In the genomic region with DNA sequence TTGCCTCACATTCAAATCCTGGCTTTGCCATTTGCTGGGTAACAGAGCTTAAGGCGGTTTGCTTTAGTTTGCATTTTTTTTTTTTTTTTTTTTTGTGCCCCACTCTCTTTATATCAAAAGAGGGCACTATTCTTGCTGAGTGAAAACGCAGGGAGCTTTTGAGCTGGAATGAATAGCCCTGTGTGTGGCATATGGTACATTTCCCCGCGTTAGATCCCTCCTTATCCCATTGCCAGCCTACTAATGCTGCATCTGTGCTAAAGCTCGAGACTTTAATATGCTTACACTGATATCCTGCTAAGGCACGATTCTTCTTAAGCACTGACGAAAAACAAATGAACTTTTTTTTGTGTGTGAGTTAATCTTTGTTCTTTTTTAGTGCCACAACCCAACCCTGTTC, we compare ENCODE assay signal across 25 mouse cellular contexts. TPM values are rescaled to one million over a fixed set of nuclear protein-coding genes. Genes with fewer than 3 reads are reported as not detected.
DNase-seq lines count a peak whose midpoint lies in the region; ATAC-seq and TF ChIP-seq lines count a peak whose summit lies in the region.
"Had no signal": no experiment of that assay in that cellular context is flagged by ENCODE, and none has a peak within 500 bp of the region (broad histone marks: within the 10 kb centered on the region; RNA-seq: fewer than 3 reads in every experiment).

No protein-coding gene starts in this region.

- WGBS in embryonic facial prominence, embryonic 14.5 days = 45% methylated on average over 7 of the region's 7 CpGs
- WGBS in embryonic facial prominence, embryonic 10.5 days = 37% methylated on average over 7 of the region's 7 CpGs
- 11% methylated on average over 7 of the region's 7 CpGs for WGBS in midbrain, embryonic 12.5 days
- 10% methylated on average over 7 of the region's 7 CpGs for WGBS in midbrain, embryonic 15.5 days
- WGBS in forebrain, postnatal 0 days = 5% methylated on average over 7 of the region's 7 CpGs
- 51% methylated on average over 7 of the region's 7 CpGs for WGBS in heart, embryonic 10.5 days

- ATAC-seq in embryonic facial prominence, embryonic 14.5 days (ENCODE audit: low read depth) = no peak
- ATAC-seq in midbrain, embryonic 12.5 days (ENCODE audit: low FRiP score, low read depth) = 0 out of 2 replicates have a peak, but pooled peaks have one; percentile 30
- ATAC-seq in midbrain, embryonic 15.5 days (replicated peaks) = no peak
- peak; percentile 34; the same call in 1 of the 2 replicates for ATAC-seq in forebrain, postnatal 0 days
- ATAC-seq: CD4-positive, CD25-positive, alpha-beta regulatory T cell, adult 4 months; inflammation-experienced regulatory T-cells, adult 6 months had no signal

- no peaks in the 10 kb centered on the region for H3K27me3 ChIP-seq in embryonic facial prominence, embryonic 14.5 days (replicated peaks; ENCODE audit: control insufficient read depth, insufficient read depth, low read length)
- H3K27me3 ChIP-seq in embryonic facial prominence, embryonic 10.5 days (replicated peaks; ENCODE audit: low read depth, poor library complexity, severe bottlenecking) = no peaks in the 10 kb centered on the region
- H3K27me3 ChIP-seq in midbrain, embryonic 12.5 days = no peaks in the 10 kb centered on the region
- H3K27me3 ChIP-seq in midbrain, embryonic 15.5 days (replicated peaks) = no peaks in the 10 kb centered on the region
- no peaks in the 10 kb centered on the region for H3K27me3 ChIP-seq in forebrain, postnatal 0 days (ENCODE audit: insufficient read depth, low read length)
- no peaks in the 10 kb centered on the region for H3K27me3 ChIP-seq in heart, embryonic 10.5 days (ENCODE audit: insufficient read depth, poor library complexity, severe bottlenecking)
- H3K27me3 ChIP-seq: embryonic facial prominence, embryonic 15.5 days; hindbrain, embryonic 12.5 days had no signal

- H3K9ac ChIP-seq in embryonic facial prominence, embryonic 14.5 days (ENCODE audit: low read depth, low read length) = no peak overlapping the region
- H3K9ac ChIP-seq in midbrain, embryonic 12.5 days (replicated peaks) = no peak overlapping the region
- H3K9ac ChIP-seq in midbrain, embryonic 15.5 days = no peak overlapping the region
- H3K9ac ChIP-seq in forebrain, postnatal 0 days = no peak overlapping the region
- H3K9ac ChIP-seq: embryonic facial prominence, embryonic 15.5 days; hindbrain, embryonic 12.5 days had no signal

- H3K36me3 ChIP-seq in embryonic facial prominence, embryonic 14.5 days (ENCODE audit: control insufficient read depth, insufficient read depth, low read length) = no peaks in the 10 kb centered on the region
- H3K36me3 ChIP-seq in embryonic facial prominence, embryonic 10.5 days (replicated peaks) = peaks cover 5% of the 10 kb centered on the region
- H3K36me3 ChIP-seq in midbrain, embryonic 12.5 days = no peaks in the 10 kb centered on the region
- no peaks in the 10 kb centered on the region for H3K36me3 ChIP-seq in midbrain, embryonic 15.5 days (replicated peaks)
- no peaks in the 10 kb centered on the region for H3K36me3 ChIP-seq in forebrain, postnatal 0 days (ENCODE audit: insufficient read depth)
- H3K36me3 ChIP-seq in heart, embryonic 10.5 days = 0 out of 2 replicates have a peak, but pooled peaks cover 2% of the 10 kb centered on the region
- H3K36me3 ChIP-seq: embryonic facial prominence, embryonic 15.5 days; hindbrain, embryonic 12.5 days had no signal

- no peak overlapping the region for H3K27ac ChIP-seq in embryonic facial prominence, embryonic 14.5 days (replicated peaks; ENCODE audit: low read depth, low read length)
- no peak overlapping the region for H3K27ac ChIP-seq in embryonic facial prominence, embryonic 10.5 days (replicated peaks)
- no peak overlapping the region for H3K27ac ChIP-seq in midbrain, embryonic 12.5 days (replicated peaks)
- H3K27ac ChIP-seq in midbrain, embryonic 15.5 days = no peak overlapping the region
- H3K27ac ChIP-seq in forebrain, postnatal 0 days (ENCODE audit: low read depth, low read length) = no peak overlapping the region
- H3K27ac ChIP-seq in heart, embryonic 10.5 days = no peak overlapping the region
- H3K27ac ChIP-seq: embryonic facial prominence, embryonic 15.5 days; heart, adult 2 months; hindbrain, embryonic 12.5 days; macrophage; stomach, postnatal 0 days had no signal

- no peak for TF ChIP-seq CTCF in forebrain, postnatal 0 days (IDR thresholded peaks at IDR 0.05; ENCODE audit: low read depth)

- H3K4me3 ChIP-seq in embryonic facial prominence, embryonic 14.5 days (ENCODE audit: low read depth, low read length) = no peak overlapping the region
- no peak overlapping the region for H3K4me3 ChIP-seq in embryonic facial prominence, embryonic 10.5 days
- no peak overlapping the region for H3K4me3 ChIP-seq in midbrain, embryonic 12.5 days
- no peak overlapping the region for H3K4me3 ChIP-seq in midbrain, embryonic 15.5 days
- no peak overlapping the region for H3K4me3 ChIP-seq in forebrain, postnatal 0 days (ENCODE audit: low read depth, low read length)
- H3K4me3 ChIP-seq in heart, embryonic 10.5 days = no peak overlapping the region
- H3K4me3 ChIP-seq: embryonic facial prominence, embryonic 15.5 days; heart, adult 2 months; hindbrain, embryonic 12.5 days had no signal

- H3K4me1 ChIP-seq in embryonic facial prominence, embryonic 14.5 days (ENCODE audit: control insufficient read depth, insufficient read depth, low read length) = no peaks in the 10 kb centered on the region
- no peaks in the 10 kb centered on the region for H3K4me1 ChIP-seq in embryonic facial prominence, embryonic 10.5 days
- peaks cover 4% of the 10 kb centered on the region; the same call in 1 of the 2 replicates for H3K4me1 ChIP-seq in midbrain, embryonic 12.5 days
- no peaks in the 10 kb centered on the region for H3K4me1 ChIP-seq in midbrain, embryonic 15.5 days
- no peaks in the 10 kb centered on the region for H3K4me1 ChIP-seq in forebrain, postnatal 0 days (ENCODE audit: insufficient read depth)
- H3K4me1 ChIP-seq in heart, embryonic 10.5 days = no peaks in the 10 kb centered on the region
- H3K4me1 ChIP-seq: embryonic facial prominence, embryonic 15.5 days; hindbrain, embryonic 12.5 days had no signal

- no peak overlapping the region for H3K4me2 ChIP-seq in embryonic facial prominence, embryonic 14.5 days (ENCODE audit: low read depth, low read length)
- H3K4me2 ChIP-seq in midbrain, embryonic 12.5 days (replicated peaks) = no peak overlapping the region
- H3K4me2 ChIP-seq in midbrain, embryonic 15.5 days = no peak overlapping the region
- no peak overlapping the region for H3K4me2 ChIP-seq in forebrain, postnatal 0 days (ENCODE audit: low read depth)
- H3K4me2 ChIP-seq: embryonic facial prominence, embryonic 15.5 days; hindbrain, embryonic 12.5 days had no signal

- peak; percentile 22 for DNase-seq in embryonic facial prominence, embryonic 14.5 days (ENCODE audit: low spot score)
- no peak for DNase-seq in embryonic facial prominence, embryonic 10.5 days (ENCODE audit: low spot score)
- DNase-seq in forebrain, postnatal 0 days = peak; percentile 34
- no peak for DNase-seq in heart, embryonic 10.5 days (ENCODE audit: low spot score)
- DNase-seq in right cerebral cortex, postnatal 25 days = no peak
- DNase-seq: adrenal gland, postnatal 25 days; cerebellum, adult 11 months; cerebellum, adult 9-11 months; gastrocnemius, postnatal 36 days; heart, adult 2 months; kidney, adult 2 months; kidney, postnatal 10 days; layer of hippocampus, postnatal 36 days; thymus, adult 2 months had no signal

- no peaks in the 10 kb centered on the region for H3K9me3 ChIP-seq in embryonic facial prominence, embryonic 14.5 days (ENCODE audit: control insufficient read depth, low read length)
- no peaks in the 10 kb centered on the region for H3K9me3 ChIP-seq in embryonic facial prominence, embryonic 10.5 days
- no peaks in the 10 kb centered on the region for H3K9me3 ChIP-seq in midbrain, embryonic 12.5 days
- H3K9me3 ChIP-seq in midbrain, embryonic 15.5 days = no peaks in the 10 kb centered on the region
- H3K9me3 ChIP-seq in forebrain, postnatal 0 days (ENCODE audit: low read length) = no peaks in the 10 kb centered on the region
- no peaks in the 10 kb centered on the region for H3K9me3 ChIP-seq in heart, embryonic 10.5 days
- H3K9me3 ChIP-seq: embryonic facial prominence, embryonic 15.5 days; hindbrain, embryonic 12.5 days had no signal

RNA-seq across cellular contexts. Expression of a gene that starts 20.9 kb away (rescaled TPM):
- 25.7 and 30.6 TPM in 2 replicates for polyA plus RNA-seq in embryonic facial prominence, embryonic 14.5 days (2014; fragmentation: Nextera tagmentation; extraction: Ambion mirVana)
- polyA plus RNA-seq in embryonic facial prominence, embryonic 10.5 days (2016; fragmentation: Nextera tagmentation; extraction: Ambion mirVana) = 18.8 and 21.0 TPM in 2 replicates
- polyA plus RNA-seq in midbrain, embryonic 12.5 days (2016; fragmentation: Nextera tagmentation; extraction: Ambion mirVana) = 30.9 and 40.2 TPM in 2 replicates
- 40.9 and 52.5 TPM in 2 replicates for polyA plus RNA-seq in midbrain, embryonic 15.5 days (2015; fragmentation: Nextera tagmentation; extraction: Ambion mirVana)
- 18.4 and 30.3 TPM in 2 replicates for total RNA-seq in forebrain, postnatal 0 days (2014; rRNA removed)
- polyA plus RNA-seq in forebrain, postnatal 0 days (2015; fragmentation: Nextera tagmentation; extraction: Ambion mirVana) = 7.4 and 23.9 TPM in 2 replicates
- polyA plus RNA-seq in heart, embryonic 10.5 days (2016; fragmentation: Nextera tagmentation; extraction: Ambion mirVana) = 11.4 and 11.9 TPM in 2 replicates
- total RNA-seq: common myeloid progenitor, adult 5-6 weeks had no signal
- polyA plus RNA-seq: CD4-positive, CD25-positive, alpha-beta regulatory T cell, adult 4 months; liver, adult 2 months; macrophage; small intestine, adult 2 months had no signal

Comparison
In these comparisons a context has a peak if more than half of its experiments do, and no peak if none do; other contexts are left out.
1. ATAC-seq: peak in midbrain, embryonic 12.5 days (single experiment) and forebrain, postnatal 0 days (single experiment); none in embryonic facial prominence, embryonic 14.5 days (single experiment) and midbrain, embryonic 15.5 days (single experiment).
2. DNase-seq: peak in embryonic facial prominence, embryonic 14.5 days (single experiment) and forebrain, postnatal 0 days (single experiment); none in embryonic facial prominence, embryonic 10.5 days (single experiment), heart, embryonic 10.5 days (single experiment) and right cerebral cortex, postnatal 25 days (single experiment).